Mouse (Mus musculus) urinary bladder, adult 18-20 months (tissue): Measurements from ENCODE around the gene Acvr1.

Experiments
- DNase-seq, 2 experiments: peaks; one replicate each; pipeline ENCODE4 v3.0.0; 2022; ENCODE audit warnings: low spot score in 2 of 2, mixed read lengths in 2 of 2

The Acvr1 gene

DNA sequence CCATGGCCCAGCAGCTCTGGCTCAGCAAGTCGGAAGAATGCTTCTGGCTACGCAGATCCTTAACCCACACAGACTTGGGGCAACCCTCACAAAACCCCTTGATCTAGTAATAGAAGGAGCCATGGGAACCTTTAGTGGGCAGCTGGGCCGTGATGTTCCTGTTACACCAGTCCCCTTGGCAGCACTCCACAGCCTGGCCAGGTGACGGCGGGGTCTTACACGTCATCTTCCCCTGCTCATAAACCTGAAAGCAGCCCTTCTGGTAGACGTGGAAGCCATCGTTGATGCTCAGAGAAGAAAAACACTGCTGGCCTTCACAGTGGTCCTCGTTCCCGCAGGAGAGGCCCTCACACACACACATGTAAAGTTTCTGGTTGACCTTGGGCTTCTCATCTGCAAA is 87.4 kb downstream of the Acvr1 start:
- DNase-seq = no peak

DNA sequence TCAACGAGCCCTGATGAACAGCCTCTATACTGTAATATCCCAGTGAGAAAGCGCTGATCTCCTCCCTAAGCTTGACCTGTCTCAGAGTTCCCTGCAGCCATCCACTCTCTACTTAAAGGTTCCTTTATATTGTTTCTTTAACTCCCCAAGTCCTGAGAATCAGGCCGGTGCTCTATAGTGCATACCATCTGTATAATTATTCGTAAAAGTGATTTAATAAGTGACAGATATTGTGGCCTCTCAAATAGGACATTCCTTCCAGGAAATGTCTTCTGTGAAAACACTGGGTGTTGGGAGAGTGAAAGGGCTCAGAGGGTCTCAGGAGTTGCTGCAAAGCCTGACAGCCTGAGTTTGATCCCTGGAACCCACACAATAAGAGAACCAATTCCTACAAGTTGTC is 88.8 kb downstream of the Acvr1 start:
- no peak for DNase-seq

DNA sequence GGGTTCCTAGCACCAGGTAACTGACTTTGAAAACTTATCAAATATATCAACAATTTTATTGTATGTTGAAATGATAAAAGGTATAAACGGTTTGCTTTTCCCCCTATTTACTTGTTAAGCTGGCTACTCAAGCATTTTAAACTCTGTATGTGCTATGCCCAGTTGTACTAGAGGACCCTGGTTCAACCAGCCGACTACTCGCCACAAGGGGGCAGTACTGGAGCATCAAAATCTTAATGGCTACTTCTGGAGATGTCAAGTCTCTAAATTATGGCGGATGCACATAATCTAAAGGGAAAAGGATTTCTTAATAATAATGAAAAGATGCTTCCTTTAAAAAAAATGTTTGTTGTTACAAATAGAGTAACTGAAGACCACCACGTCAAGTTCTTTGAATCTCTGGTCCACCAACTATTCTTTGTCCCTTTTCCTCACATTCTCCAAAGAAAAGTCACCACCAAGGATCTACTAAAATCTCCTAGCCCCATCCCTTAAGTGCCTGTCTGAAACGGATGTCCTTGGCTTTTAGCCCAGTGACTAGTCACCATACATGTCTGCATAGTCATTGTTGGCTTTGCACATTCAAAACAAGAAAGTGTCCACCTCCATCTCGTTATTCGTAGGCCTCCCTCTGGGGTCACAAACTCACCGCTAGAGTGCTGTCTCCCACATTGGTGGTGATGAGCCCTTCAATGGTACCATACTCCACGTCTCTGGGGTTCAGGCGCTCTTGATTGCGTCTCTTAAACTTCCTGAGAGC is 89.8 kb downstream of the Acvr1 start:
- peak; percentile 61 to 74 for DNase-seq

DNA sequence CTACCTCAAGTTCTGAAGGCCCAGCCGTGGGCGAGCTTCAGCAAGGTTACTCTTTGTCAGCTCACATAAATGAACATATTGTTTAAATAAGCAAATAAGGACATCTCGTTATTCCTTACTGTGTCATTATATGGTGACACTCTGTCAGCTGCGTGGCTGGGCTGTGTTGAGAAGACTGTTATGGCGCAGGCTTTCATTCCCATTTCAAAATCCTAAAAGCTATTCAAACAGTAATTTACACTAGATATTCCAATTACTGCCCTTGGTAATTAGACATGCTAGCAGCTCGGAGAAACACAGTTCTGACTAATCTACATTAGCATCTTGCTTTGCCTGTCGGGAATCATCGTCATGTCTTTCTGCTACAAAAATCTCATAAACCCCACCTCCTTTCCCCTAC is 91.4 kb downstream of the Acvr1 start:
- no peak for DNase-seq

DNA sequence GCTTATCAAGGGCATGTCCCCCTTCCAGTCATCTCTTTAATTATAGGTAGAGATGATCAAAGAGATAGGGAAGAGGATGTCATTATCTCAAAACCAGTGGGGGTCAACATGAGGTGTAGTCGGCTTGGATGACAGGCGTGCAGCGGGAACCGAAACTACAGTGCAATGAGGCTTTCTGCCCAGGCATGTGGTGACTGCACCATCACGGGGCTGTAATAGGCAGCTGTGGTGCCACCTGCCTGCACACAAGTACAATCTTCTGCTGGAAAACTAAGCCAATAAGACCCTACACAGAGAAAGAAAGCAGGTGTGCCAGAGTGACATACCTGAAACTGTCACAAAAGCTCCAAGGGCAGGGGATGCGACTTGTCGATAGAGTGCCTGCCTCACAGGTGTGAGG is 96.7 kb downstream of the Acvr1 start:
- no peak for DNase-seq

DNA sequence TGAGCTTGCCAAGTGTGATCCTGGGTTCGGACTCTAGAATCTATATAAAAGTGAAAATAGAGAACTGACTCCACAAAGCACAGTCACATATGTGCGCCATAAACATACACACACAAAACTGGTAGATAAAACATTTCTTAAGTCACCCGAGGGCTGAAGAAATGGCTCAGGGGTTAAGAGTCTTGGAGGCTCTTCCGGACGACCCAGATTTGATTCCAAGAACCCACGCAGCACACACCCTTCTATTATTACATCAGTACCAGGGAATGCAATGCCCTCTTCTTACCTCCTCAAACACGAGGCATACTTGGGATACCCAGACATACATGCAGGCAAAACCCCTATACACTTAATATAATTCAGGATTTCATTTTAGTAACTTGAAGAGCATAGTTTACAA is 97.1 kb downstream of the Acvr1 start, which contains the start of gene Gm17409:
Gene Gm17409 (plus strand): TSS at position 301 of the 400 bp plus-strand sequence.
- DNase-seq = no peak

DNA sequence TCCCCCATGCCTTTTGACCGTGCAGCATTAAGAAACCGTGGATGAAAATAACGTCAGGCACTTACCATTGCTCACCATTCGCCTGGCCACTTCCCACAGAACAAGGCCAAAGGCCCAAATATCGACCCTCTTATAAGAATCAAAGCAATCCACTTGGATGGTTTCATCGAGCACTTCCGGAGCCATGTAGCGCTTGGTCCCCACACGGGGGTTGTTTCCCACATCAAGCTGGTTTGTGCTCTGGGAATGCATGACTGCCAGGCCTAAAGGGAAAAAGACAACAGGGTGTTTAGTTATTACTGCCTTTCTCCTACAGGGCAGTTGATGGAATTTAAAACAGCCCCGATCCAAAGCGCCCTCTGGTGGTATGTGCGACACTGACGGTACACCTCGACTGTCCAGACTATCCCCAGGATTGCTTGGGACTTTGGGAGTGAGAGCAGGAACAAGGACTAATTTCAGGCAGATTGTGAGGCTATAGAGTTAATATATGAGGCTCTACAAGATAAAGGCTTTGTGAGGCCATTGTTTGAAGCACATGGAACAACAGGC is 108.1 kb downstream of the Acvr1 start:
- no peak for DNase-seq

DNA sequence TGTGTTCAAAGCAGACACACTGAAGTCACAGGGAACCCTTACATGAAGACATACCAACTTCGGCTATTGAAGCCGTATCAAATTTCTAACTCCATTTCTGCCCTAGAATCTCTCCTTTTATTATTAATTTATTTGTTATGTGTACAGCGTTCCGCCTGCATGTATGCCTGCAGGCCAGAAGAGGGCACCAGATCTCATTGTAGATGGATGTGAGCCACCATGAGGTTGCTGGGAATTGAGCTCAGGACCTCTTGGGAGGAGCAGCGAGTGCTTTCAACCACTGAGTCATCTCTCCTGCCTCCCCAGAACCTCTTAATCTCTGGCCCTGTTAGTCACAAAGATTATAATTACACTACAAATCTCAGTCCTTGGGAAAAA is 109.5 kb downstream of the Acvr1 start:
- no peak for DNase-seq

DNA sequence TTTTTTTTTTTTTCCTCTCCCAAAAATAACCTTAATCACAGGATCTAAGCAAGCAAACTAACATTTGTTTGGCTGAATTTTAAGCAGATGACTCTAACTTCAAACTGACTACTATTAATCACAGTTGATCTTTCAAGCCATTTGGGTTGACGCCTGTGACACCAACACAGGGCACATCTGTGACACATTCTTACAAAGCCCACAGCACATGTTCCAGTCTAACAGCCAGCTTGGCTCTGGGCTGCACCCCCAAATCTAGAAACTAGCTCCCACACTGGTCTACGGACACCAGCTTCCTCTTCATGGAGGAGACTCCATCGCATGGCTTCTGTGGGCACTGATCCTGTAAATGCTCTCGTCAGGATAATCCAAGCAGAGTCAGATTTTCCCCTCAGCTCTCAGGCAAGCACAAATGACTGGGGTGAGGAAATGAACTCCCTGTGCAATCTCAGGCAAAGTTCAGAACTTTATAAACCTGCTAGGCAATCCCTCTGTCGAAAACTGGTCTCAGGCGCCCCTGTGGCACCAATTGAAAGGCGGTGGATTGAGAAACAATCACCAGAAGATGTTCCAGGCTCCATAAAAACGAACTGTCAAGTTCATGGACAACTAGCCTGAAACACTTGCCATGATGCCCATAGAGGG is 110.0 kb downstream of the Acvr1 start:
- DNase-seq = no peak

DNA sequence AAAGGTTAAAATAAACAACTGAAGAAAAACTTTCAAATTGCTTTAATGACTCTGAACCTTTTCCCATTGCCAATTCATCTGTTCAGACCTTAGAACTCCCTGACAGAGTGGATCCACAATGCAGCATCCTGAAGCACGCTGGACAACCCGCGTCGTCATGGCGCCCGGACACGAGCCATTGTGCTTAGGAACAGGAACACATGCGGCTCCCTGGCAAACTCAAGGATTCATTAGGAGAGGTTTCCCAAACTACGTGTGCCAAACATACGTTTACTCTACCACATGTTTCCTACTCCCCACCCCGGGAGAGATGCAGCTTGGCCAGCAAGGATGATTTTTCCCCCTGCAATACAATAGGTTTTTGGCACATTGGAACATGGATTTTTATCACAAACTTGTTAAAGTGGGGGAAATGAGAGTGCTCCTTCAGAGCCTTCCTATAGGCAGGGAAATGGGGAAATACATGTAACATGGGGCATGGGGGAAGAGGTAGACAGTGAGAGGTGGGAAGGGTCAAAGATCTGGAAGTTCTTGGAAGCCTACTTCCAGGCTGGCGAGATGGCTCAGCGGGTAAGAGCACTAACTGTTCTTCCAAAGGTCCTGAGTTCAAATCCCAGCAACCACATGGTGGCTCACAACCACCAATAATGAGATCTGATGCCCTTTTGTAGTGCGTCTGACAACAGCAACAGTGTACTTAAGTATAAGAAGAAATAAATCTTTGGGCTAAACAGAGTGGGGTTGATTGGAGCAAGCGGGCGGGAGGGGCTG is 112.7 kb downstream of the Acvr1 start:
- DNase-seq = no peak

DNA sequence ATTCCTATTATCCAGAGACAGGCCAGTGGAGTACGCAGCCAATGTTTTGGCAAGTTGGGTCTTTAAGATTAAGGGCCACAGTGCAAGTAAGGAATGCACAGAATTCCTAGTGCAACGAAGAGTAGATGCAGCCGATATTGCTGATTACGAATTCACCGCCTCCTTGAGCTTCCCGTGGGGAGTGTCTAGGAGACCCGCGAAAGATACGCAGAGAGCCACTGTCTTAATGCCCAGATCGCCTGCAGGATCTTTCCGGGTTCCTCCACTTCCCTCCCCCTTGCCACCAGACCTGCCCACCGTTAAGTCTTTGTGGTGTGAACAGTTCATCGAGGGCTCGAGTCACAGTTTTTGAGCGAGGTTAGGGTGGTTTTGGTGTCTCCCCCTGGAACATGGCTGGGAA is 120.0 kb downstream of the Acvr1 start:
- DNase-seq = no peak

DNA sequence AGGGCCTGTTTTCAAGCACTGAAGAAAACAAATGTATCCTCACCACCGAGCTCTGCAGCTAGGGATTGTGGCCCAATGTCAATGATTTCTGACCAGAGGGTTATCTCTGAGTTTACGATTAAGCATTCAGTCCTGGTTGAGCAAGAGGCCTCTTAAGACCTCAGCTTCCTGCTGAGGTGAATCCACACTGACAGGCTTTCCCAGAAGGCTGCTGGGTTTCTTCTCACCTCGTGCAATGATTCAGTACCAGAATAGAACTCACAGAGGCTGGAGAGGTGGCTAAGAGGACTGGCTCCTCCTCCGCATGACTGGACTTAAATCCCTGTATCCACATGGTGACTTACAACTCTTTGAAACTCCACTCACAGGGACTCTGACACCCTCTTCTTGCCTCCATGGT is 123.8 kb downstream of the Acvr1 start:
- DNase-seq = no peak

DNA sequence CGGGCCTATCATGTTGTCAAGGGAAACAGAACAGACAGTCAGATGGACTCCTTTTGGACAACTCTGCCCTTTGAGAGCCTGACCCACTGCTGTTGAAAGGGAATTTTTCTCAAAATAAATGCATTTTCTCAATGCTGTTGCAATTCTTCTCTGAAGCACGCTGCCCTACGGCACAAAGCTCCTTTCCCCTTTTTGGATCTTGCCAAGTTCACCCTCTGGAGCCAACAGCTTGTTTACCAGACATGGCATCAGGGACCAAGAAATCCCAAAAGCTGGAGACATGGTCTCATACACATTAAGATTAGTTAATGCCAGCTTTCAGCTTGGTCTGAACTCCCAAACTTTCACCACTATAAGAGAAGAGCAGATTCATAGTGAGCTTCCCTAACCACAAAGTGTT is 130.0 kb downstream of the Acvr1 start:
- no peak for DNase-seq

DNA sequence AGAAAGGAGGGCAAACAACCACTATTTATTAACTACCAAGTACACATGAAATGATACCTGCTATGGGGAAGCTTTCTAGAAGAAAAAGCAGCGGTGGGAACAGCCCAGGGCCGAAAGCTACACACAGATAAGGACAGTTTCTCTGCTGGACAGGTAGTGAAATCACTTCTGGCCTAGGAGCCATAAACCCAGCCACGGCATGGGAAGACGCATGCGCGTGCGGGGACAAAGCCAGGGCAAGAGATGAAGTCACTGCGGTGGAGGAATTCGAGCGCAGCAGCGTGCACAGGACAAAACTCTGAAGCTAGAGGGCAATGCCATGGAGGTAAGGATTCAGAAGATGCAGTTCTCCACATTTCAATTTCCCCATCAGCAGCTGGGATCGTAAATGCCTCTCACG is 131.4 kb downstream of the Acvr1 start:
- no peak for DNase-seq

DNA sequence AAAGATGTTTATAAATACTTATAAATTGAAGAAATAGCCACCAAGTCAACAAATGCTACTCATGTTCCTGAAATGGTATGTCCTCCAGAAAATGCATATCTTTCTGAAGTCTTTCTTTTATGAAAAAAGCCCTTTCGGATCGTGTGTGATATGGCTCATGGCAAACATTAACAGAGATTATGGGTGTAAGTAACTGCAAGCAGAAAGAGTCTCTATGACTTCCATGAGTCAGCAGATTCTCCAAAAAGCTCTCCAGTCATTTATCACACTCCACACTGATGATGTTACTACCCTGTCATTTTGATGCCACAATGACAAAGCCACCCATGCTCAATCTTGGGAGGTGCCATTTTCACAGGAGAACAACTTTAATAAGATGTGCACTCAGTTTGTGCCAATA is 132.5 kb downstream of the Acvr1 start:
- no peak for DNase-seq

DNA sequence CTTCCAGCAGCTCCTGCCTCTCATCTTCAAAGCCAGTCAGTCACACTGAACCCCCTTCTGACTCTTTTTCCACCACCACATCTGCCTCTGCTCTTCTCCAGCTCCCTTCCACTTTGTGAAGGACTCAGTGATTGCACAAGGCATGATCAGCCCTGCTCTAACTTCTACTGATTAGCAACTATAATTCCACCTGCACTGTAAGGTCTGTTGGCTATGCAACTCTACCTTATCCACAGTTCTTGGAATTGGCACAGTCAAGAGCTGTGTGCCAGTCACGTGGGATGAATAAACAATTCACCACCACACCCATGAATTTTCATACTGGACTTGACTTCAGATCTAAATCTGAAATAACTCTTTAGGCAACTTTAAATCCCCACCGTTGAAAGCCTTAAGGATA is 133.6 kb downstream of the Acvr1 start:
- no peak for DNase-seq

DNA sequence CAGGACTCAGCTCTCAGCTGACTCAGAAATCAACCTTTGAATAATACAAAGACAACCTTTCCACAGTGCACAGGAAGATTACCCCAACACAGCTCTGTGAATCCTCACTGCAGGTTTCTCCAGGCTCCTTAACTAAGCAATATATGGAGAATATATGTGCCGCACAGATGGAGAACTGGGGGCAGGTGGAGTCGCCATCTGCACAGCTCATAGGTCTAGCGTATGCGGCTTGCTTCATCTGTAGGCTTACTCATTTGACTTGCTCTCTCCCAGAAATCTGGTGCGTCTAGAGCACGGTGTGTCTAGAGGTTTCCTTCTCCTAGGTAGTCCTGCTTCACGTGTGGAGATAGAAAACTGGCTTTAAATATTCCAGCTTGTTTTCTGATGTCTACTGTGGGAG is 134.7 kb downstream of the Acvr1 start:
- DNase-seq = no peak

DNA sequence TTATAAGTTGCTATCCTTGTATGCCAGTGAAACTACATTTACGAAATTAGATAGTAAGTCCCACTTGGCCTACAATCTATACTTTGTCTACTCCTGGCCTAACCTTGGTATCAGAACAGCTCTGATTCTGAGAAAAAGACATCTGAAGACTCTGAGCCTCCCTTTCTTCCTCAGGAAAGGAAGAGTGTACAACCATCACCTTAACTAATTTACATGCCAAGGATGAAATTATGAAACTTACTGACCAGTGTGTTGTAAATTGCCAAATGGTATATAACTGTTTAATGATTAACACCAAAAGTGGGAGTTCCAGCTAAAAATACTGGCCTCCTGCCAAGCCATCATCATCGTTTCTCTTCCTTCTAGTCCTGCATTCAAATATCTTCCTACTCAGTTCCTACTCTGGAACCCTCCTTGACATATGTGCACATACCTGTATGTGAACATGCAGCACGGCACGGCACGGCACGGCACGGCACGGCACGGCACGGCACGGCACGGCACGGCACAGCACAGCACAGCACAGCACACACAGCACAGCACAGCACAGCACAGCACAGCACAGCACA is 141.4 kb downstream of the Acvr1 start:
- no peak for DNase-seq

DNA sequence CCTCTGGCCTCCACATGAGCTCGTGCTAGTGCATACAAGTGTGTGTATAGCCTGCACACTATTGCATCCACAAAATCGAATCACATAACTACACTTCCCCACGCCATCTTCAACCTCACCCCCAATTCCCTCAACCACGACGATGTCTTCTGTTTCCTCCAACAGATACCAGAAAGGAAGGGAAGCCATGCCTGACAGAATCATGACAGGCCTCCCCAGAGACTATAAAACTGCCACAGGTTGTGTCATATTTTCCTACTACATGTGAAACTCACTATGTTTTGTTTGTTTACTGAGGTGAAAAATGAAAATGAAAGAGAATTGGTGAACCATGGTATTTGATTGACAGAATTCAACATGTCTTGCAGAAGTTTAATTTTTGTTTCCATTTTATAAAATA is 143.6 kb downstream of the Acvr1 start:
- DNase-seq = no peak

DNA sequence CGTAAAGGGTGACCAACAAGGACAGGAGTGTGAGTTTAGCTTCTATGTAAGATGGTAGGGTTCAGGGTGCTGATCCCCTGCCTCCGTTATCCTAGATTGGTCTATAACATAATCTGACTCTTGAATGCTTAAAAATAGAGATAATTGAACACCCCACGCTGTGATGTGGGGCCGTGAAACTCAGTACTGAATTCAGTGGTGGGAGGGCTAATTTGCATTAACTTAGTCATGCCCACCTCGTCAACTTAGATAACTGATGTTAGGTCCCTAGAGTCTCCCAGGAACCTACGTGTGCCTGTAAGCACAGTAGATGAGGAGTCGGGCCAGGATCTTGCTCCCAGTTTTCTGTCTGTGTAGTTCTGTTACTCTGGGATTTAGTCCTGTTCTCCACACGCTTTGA is 147.4 kb downstream of the Acvr1 start:
- DNase-seq = no peak

DNA sequence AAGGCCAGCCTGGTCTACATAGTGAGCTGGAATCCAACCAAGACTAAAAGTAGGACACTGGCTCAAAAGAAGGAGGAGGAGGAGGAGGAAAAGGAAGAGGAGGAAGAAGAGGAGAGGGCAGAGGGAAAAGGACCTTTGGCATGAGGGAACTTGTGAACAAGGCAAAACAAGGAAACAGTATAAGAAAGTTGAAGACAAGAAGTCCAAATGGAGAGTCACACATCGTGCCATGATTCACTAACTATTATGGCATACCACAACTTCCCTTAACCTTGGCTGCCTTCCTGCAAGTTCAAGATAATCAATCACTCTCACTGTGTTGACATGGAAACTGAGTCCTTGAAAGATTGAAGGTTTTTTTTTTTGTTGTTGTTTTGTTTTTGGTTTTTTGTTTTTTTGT is 148.8 kb downstream of the Acvr1 start:
- DNase-seq = no peak

DNA sequence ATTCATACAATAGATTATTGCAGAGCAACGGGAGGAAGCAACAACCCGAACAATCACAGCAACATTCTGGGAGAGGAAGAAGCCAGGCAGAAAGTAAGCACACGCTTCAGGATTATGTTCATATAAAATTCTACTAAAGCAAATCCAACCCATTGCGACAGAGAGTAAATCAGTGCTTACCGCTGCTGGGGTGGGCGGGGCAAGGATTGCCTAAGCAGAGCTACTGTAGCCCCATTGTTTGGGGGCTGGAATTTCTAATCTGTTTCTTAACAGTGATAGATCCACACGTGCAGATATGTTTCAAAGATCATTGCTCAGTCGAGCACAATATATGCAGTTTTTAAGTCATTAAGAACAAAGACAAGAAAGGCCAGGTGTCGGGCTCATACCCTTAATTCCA is 149.3 kb downstream of the Acvr1 start:
- no peak for DNase-seq
